Mouse (Mus musculus) myocyte (in vitro differentiated cells): Measurements from ENCODE around the gene Fgf12.

Source experiments
- E2F4 ChIP-seq: IDR thresholded peaks from one replicate; pipeline ENCODE4 v1.6.1; 2011; ENCODE audit warnings: mild to moderate bottlenecking, control low read depth, moderate library complexity; ENCODE audit not compliant: insufficient read depth
- MAX ChIP-seq: IDR thresholded peaks from one replicate; pipeline ENCODE4 v1.6.1; 2011; ENCODE audit warnings: low read depth, mild to moderate bottlenecking, control low read depth
- POLR2A ChIP-seq: IDR thresholded peaks from one replicate; pipeline ENCODE4 v1.6.1; 2011; ENCODE audit warnings: low read depth, mild to moderate bottlenecking, control low read depth, moderate library complexity; ENCODE audit not compliant: insufficient read length
- REST ChIP-seq: IDR thresholded peaks from one replicate; pipeline ENCODE4 v1.6.1; 2011; ENCODE audit warnings: mild to moderate bottlenecking, control low read depth, moderate library complexity; ENCODE audit not compliant: insufficient read depth, insufficient read length
- USF1 ChIP-seq: IDR thresholded peaks from one replicate; pipeline ENCODE4 v1.6.1; 2011; ENCODE audit warnings: low read depth, mild to moderate bottlenecking, control low read depth, moderate library complexity

GRCm38 (mm10) chr16:28596112-28596511 lies 156.8 kb downstream of the Fgf12 start:
- no peak for TF ChIP-seq MAX
- TF ChIP-seq REST = no peak
- no peak for TF ChIP-seq E2F4
- TF ChIP-seq POLR2A = no peak
- TF ChIP-seq USF1 = no peak
